Mouse (Mus musculus) liver, embryonic 15.5 days (tissue): ENCODE results near the gene Zmiz1. TPM values are rescaled to one million over a fixed set of nuclear protein-coding genes. Genes with fewer than 3 reads are reported as not detected.

ENCODE experiments used
- ATAC-seq: fragments of 200-750 bp; cut with Nextera tagmentation; 2 replicates; pipeline ENCODE4 v1.8.0; 2017; ENCODE audit warnings: moderate number of reproducible peaks, mild to moderate bottlenecking, moderate library complexity; ENCODE audit not compliant: insufficient read depth
- H3K27ac ChIP-seq: fragments of 300-500 bp; sonication (generic); replicated peaks from 2 replicates; pipeline ENCODE4 v1.5.1; 2015; ENCODE audit warnings: mild to moderate bottlenecking, inconsistent platforms
- H3K27me3 ChIP-seq: fragments of 300-500 bp; sonication (generic); 2 replicates; pipeline ENCODE4 v1.6.1; 2015; ENCODE audit warnings: mild to moderate bottlenecking, inconsistent platforms
- H3K36me3 ChIP-seq: fragments of 300-500 bp; sonication (generic); replicated peaks from 2 replicates; pipeline ENCODE4 v1.6.1; 2015; ENCODE audit warnings: moderate library complexity, mild to moderate bottlenecking, inconsistent platforms
- H3K4me1 ChIP-seq: fragments of 300-500 bp; sonication (generic); replicated peaks from 2 replicates; pipeline ENCODE4 v1.6.1; 2015; ENCODE audit warnings: inconsistent platforms
- H3K4me2 ChIP-seq: fragments of 300-500 bp; sonication (generic); 2 replicates; pipeline ENCODE4 v1.6.1; 2015; ENCODE audit warnings: moderate library complexity, mild to moderate bottlenecking, inconsistent platforms
- H3K4me3 ChIP-seq: fragments of 300-500 bp; sonication (generic); replicated peaks from 2 replicates; pipeline ENCODE4 v1.5.1; 2015; ENCODE audit warnings: mild to moderate bottlenecking, inconsistent platforms
- H3K9ac ChIP-seq: fragments of 300-500 bp; sonication (generic); 2 replicates; pipeline ENCODE4 v1.6.1; 2015; ENCODE audit warnings: moderate library complexity, mild to moderate bottlenecking, inconsistent platforms
- H3K9me3 ChIP-seq: fragments of 300-500 bp; sonication (generic); replicated peaks from 2 replicates; pipeline ENCODE4 v1.6.1; 2016; ENCODE audit warnings: inconsistent platforms
- WGBS: fragments of 180-500 bp; shearing (Covaris S2); methylation state at CpG from one replicate; pipeline ENCODE4 v1.1.7; 2015; ENCODE audit warnings: mixed read lengths; ENCODE audit not compliant: insufficient replicate concordance; 5-methylcytosine and 5-hydroxymethylcytosine counted together
- polyA plus RNA-seq: library from polyadenylated mRNA; unstranded; fragments of >200 nt; fragmentation: Nextera tagmentation; extraction: Ambion mirVana; gene quantifications from 2 replicates; pipeline ENCODE4 v1.2.1, GENCODE M21; 2015

Gene Zmiz1
- polyA plus RNA-seq: 4.3 and 4.9 TPM in 2 replicates

GRCm38 (mm10) chr14:25459016-25459393 lies at the start of gene Zmiz1:
Zmiz1 (plus strand) TSS chr14:25459185.
- WGBS: under 1% methylated on average over 42 of the region's 42 CpGs
- Histone ChIP-seq H3K9me3 (no peaks in the 10 kb centered on the region), H3K27ac (peak within 1 kb of the TSS; percentile 91), H3K4me1 (peaks cover 77% of the 10 kb centered on the region), H3K9ac (peak within 1 kb of the TSS; percentile 62), H3K4me3 (peak within 1 kb of the TSS; percentile 68), H3K27me3 (peaks cover 82% of the 10 kb centered on the region), H3K4me2 (peak within 1 kb of the TSS; percentile 95), H3K36me3 (no peaks in the 10 kb centered on the region)
- peak; percentile 48 for ATAC-seq

- no peaks in the 10 kb centered on the region for H3K27me3 ChIP-seq
- H3K9me3 ChIP-seq: no peaks in the 10 kb centered on the region
- ATAC-seq: no peak
- WGBS: 66% methylated on average over 9 of the region's 9 CpGs
- H3K4me1 ChIP-seq: no peaks in the 10 kb centered on the region
- H3K36me3 ChIP-seq: no peaks in the 10 kb centered on the region
- H3K4me3 ChIP-seq: no peak overlapping the region
- H3K4me2 ChIP-seq: no peak overlapping the region
- no peak overlapping the region for H3K27ac ChIP-seq
- no peak overlapping the region for H3K9ac ChIP-seq
Measured at GRCm38 (mm10) chr14:25411848-25412527, 47.0 kb upstream of the Zmiz1 start.

- 83% methylated on average over 10 of the region's 10 CpGs for WGBS
- Histone ChIP-seq H3K27ac (no peak overlapping the region), H3K9ac (no peak overlapping the region), H3K4me2 (no peak overlapping the region), H3K4me1 (no peaks in the 10 kb centered on the region), H3K27me3 (no peaks in the 10 kb centered on the region), H3K9me3 (no peaks in the 10 kb centered on the region), H3K4me3 (no peak overlapping the region), H3K36me3 (no peaks in the 10 kb centered on the region)
- no peak for ATAC-seq
Measured at GRCm38 (mm10) chr14:25412811-25413210, 46.2 kb upstream of the Zmiz1 start.

- H3K4me3 ChIP-seq: no peak overlapping the region
- no peak for ATAC-seq
- H3K27ac ChIP-seq: no peak overlapping the region
- H3K36me3 ChIP-seq: no peaks in the 10 kb centered on the region
- H3K4me1 ChIP-seq: no peaks in the 10 kb centered on the region
- no peaks in the 10 kb centered on the region for H3K9me3 ChIP-seq
- H3K27me3 ChIP-seq: no peaks in the 10 kb centered on the region
- no peak overlapping the region for H3K4me2 ChIP-seq
- H3K9ac ChIP-seq: no peak overlapping the region
- 48% methylated on average over 3 of the region's 3 CpGs for WGBS
Measured at GRCm38 (mm10) chr14:25413510-25413909, 45.5 kb upstream of the Zmiz1 start.

GRCm38 (mm10) chr14:25414115-25414514 lies 44.9 kb upstream of the Zmiz1 start:
- no peak overlapping the region for H3K9ac ChIP-seq
- no peak overlapping the region for H3K27ac ChIP-seq
- H3K4me2 ChIP-seq: no peak overlapping the region
- no peaks in the 10 kb centered on the region for H3K36me3 ChIP-seq
- no peaks in the 10 kb centered on the region for H3K4me1 ChIP-seq
- no peaks in the 10 kb centered on the region for H3K27me3 ChIP-seq
- 39% methylated on average over 4 of the region's 4 CpGs for WGBS
- H3K4me3 ChIP-seq: no peak overlapping the region
- no peak for ATAC-seq
- H3K9me3 ChIP-seq: no peaks in the 10 kb centered on the region

- Histone ChIP-seq H3K4me3 (no peak overlapping the region), H3K27me3 (peaks cover 4% of the 10 kb centered on the region; the same call in 1 of the 2 replicates), H3K4me1 (peaks cover 40% of the 10 kb centered on the region), H3K4me2 (no peak overlapping the region), H3K9me3 (no peaks in the 10 kb centered on the region), H3K27ac (no peak overlapping the region), H3K36me3 (no peaks in the 10 kb centered on the region), H3K9ac (no peak overlapping the region)
- no peak for ATAC-seq
- WGBS: 61% methylated on average over 7 of the region's 7 CpGs
Measured at GRCm38 (mm10) chr14:25420001-25420690, 38.8 kb upstream of the Zmiz1 start.

GRCm38 (mm10) chr14:25420987-25421386 lies 38.0 kb upstream of the Zmiz1 start:
- no peak for ATAC-seq
- no peaks in the 10 kb centered on the region for H3K36me3 ChIP-seq
- peaks cover 8% of the 10 kb centered on the region; the same call in 1 of the 2 replicates for H3K27me3 ChIP-seq
- H3K27ac ChIP-seq: no peak overlapping the region
- H3K4me2 ChIP-seq: no peak overlapping the region
- no peaks in the 10 kb centered on the region for H3K9me3 ChIP-seq
- WGBS: 73% methylated on average over 1 of the region's 1 CpGs
- no peak overlapping the region for H3K9ac ChIP-seq
- no peak overlapping the region for H3K4me3 ChIP-seq
- H3K4me1 ChIP-seq: peaks cover 42% of the 10 kb centered on the region

- H3K9ac ChIP-seq: no peak overlapping the region
- peaks cover 8% of the 10 kb centered on the region; the same call in 1 of the 2 replicates for H3K27me3 ChIP-seq
- no peak overlapping the region for H3K4me2 ChIP-seq
- H3K4me3 ChIP-seq: no peak overlapping the region
- WGBS: 43% methylated on average over 13 of the region's 13 CpGs
- no peaks in the 10 kb centered on the region for H3K36me3 ChIP-seq
- peaks cover 42% of the 10 kb centered on the region for H3K4me1 ChIP-seq
- no peak overlapping the region for H3K27ac ChIP-seq
- H3K9me3 ChIP-seq: no peaks in the 10 kb centered on the region
- ATAC-seq: no peak
Measured at GRCm38 (mm10) chr14:25421596-25422001, 37.4 kb upstream of the Zmiz1 start.

- Histone ChIP-seq H3K36me3 (no peaks in the 10 kb centered on the region), H3K9me3 (no peaks in the 10 kb centered on the region), H3K4me2 (no peak overlapping the region), H3K9ac (no peak overlapping the region), H3K27me3 (peaks cover 8% of the 10 kb centered on the region), H3K4me3 (no peak overlapping the region), H3K4me1 (peaks cover 42% of the 10 kb centered on the region), H3K27ac (no peak overlapping the region)
- no peak for ATAC-seq
- WGBS: 70% methylated on average over 1 of the region's 1 CpGs
Measured at GRCm38 (mm10) chr14:25422946-25423345, 36.0 kb upstream of the Zmiz1 start.

GRCm38 (mm10) chr14:25423721-25424443 lies 35.1 kb upstream of the Zmiz1 start:
- Histone ChIP-seq H3K4me3 (no peak overlapping the region), H3K27ac (no peak overlapping the region), H3K4me1 (peaks cover 42% of the 10 kb centered on the region), H3K9me3 (no peaks in the 10 kb centered on the region), H3K27me3 (peaks cover 8% of the 10 kb centered on the region), H3K4me2 (no peak overlapping the region; the same call in 1 of the 2 replicates), H3K36me3 (no peaks in the 10 kb centered on the region), H3K9ac (no peak overlapping the region)
- WGBS: 16% methylated on average over 7 of the region's 7 CpGs
- peak; percentile 61 for ATAC-seq

- ATAC-seq: no peak
- Histone ChIP-seq H3K4me3 (no peak overlapping the region), H3K36me3 (no peaks in the 10 kb centered on the region), H3K9ac (no peak overlapping the region), H3K4me2 (no peak overlapping the region), H3K27me3 (no peaks in the 10 kb centered on the region; the same call in 1 of the 2 replicates), H3K9me3 (no peaks in the 10 kb centered on the region), H3K27ac (no peak overlapping the region), H3K4me1 (0 out of 2 replicates have a peak, but pooled peaks cover 5% of the 10 kb centered on the region)
Measured at GRCm38 (mm10) chr14:25438255-25438654, 20.7 kb upstream of the Zmiz1 start.
